Mouse (Mus musculus) telencephalon, adult 2 months (tissue): Measurements from ENCODE around the gene Wfdc21.

Experiments used
- DNase-seq: peaks from one replicate; pipeline ENCODE4 v3.0.0-alpha.2; 2011; ENCODE audit warnings: low read depth, low spot score

Gene Wfdc21

GRCm38 (mm10) chr11:83753581-83754181 lies 6.9 kb downstream of the Wfdc21 start, which contains the start of gene Heatr6:
Heatr6 (plus strand) TSS chr11:83753696.
- DNase-seq: peak; percentile 86

- no peak for DNase-seq
Measured at GRCm38 (mm10) chr11:83754227-83754626, 7.5 kb downstream of the Wfdc21 start.

- no peak for DNase-seq
Measured at GRCm38 (mm10) chr11:83767306-83767705, 20.6 kb downstream of the Wfdc21 start.

- no peak for DNase-seq
Measured at GRCm38 (mm10) chr11:83768976-83769375, 22.2 kb downstream of the Wfdc21 start.

GRCm38 (mm10) chr11:83771014-83771413 lies 24.3 kb downstream of the Wfdc21 start:
- DNase-seq: no peak

GRCm38 (mm10) chr11:83772341-83772740 lies 25.6 kb downstream of the Wfdc21 start:
- DNase-seq: no peak

- no peak for DNase-seq
Measured at GRCm38 (mm10) chr11:83773691-83774090, 27.0 kb downstream of the Wfdc21 start.

GRCm38 (mm10) chr11:83774324-83774723 lies 27.6 kb downstream of the Wfdc21 start:
- DNase-seq: no peak

- no peak for DNase-seq
Measured at GRCm38 (mm10) chr11:83776798-83777197, 30.1 kb downstream of the Wfdc21 start.

- peak; percentile 2 for DNase-seq
Measured at GRCm38 (mm10) chr11:83783931-83784600, 37.3 kb downstream of the Wfdc21 start.

- DNase-seq: no peak
Measured at GRCm38 (mm10) chr11:83784661-83785060, 37.9 kb downstream of the Wfdc21 start.

- peak; percentile 26 for DNase-seq
Measured at GRCm38 (mm10) chr11:83785366-83785765, 38.6 kb downstream of the Wfdc21 start.

- no peak for DNase-seq
Measured at GRCm38 (mm10) chr11:83786835-83787234, 40.1 kb downstream of the Wfdc21 start.

GRCm38 (mm10) chr11:83787401-83788021 lies 40.8 kb downstream of the Wfdc21 start:
- DNase-seq: no peak

- DNase-seq: no peak
Measured at GRCm38 (mm10) chr11:83788331-83788730, 41.6 kb downstream of the Wfdc21 start.

GRCm38 (mm10) chr11:83789259-83789658 lies 42.5 kb downstream of the Wfdc21 start:
- peak; percentile 8 for DNase-seq

GRCm38 (mm10) chr11:83791133-83791532 lies 44.4 kb downstream of the Wfdc21 start:
- DNase-seq: no peak

- no peak for DNase-seq
Measured at GRCm38 (mm10) chr11:83792316-83792914, 45.7 kb downstream of the Wfdc21 start.

- no peak for DNase-seq
Measured at GRCm38 (mm10) chr11:83793264-83793663, 46.5 kb downstream of the Wfdc21 start.

- no peak for DNase-seq
Measured at GRCm38 (mm10) chr11:83796112-83796511, 49.4 kb downstream of the Wfdc21 start.

- no peak for DNase-seq
Measured at GRCm38 (mm10) chr11:83796980-83797608, 50.4 kb downstream of the Wfdc21 start.

GRCm38 (mm10) chr11:83799871-83800430 lies 53.2 kb downstream of the Wfdc21 start:
- no peak for DNase-seq
